Mouse (Mus musculus) hindbrain, embryonic 16.5 days (tissue): Measurements from ENCODE around the gene Klhl41. TPM values are rescaled to one million over a fixed set of nuclear protein-coding genes. Genes with fewer than 3 reads are reported as not detected.
"Not testable (repeated sequence)": the region's sequence is repeated elsewhere in the genome, so short reads cannot be mapped to it uniquely, and the experiment has no call there.

Experiments used
- ATAC-seq: fragments of 200-750 bp; cut with Nextera tagmentation; 2 replicates; pipeline ENCODE4 v1.8.0; 2017; ENCODE audit warnings: moderate TSS enrichment, moderate library complexity
- H3K27ac ChIP-seq: fragments of 300-500 bp; sonication (generic); 2 replicates; pipeline ENCODE4 v1.5.1; 2014; ENCODE audit warnings: low read depth, mild to moderate bottlenecking, control low read depth, low read length, moderate library complexity
- H3K27me3 ChIP-seq: fragments of 300-500 bp; sonication (generic); replicated peaks from 2 replicates; pipeline ENCODE4 v1.6.1; 2014; ENCODE audit warnings: low read length; ENCODE audit not compliant: control insufficient read depth, insufficient read depth
- H3K36me3 ChIP-seq: fragments of 300-500 bp; sonication (generic); 2 replicates; pipeline ENCODE4 v1.6.1; 2014; ENCODE audit warnings: mild to moderate bottlenecking, low read length, moderate library complexity, mixed read lengths; ENCODE audit not compliant: control insufficient read depth, insufficient read depth
- H3K4me1 ChIP-seq: fragments of 300-500 bp; sonication (generic); 2 replicates; pipeline ENCODE4 v1.6.1; 2014; ENCODE audit warnings: low read depth, low read length; ENCODE audit not compliant: control insufficient read depth, insufficient read depth
- H3K4me2 ChIP-seq: fragments of 300-500 bp; sonication (generic); 2 replicates; pipeline ENCODE4 v1.6.1; 2014; ENCODE audit warnings: mild to moderate bottlenecking, low read length, control low read depth, moderate library complexity
- H3K4me3 ChIP-seq: fragments of 300-500 bp; sonication (generic); 2 replicates; pipeline ENCODE4 v1.5.1; 2014; ENCODE audit warnings: mild to moderate bottlenecking, low read length, control low read depth, moderate library complexity
- H3K9ac ChIP-seq: fragments of 300-500 bp; sonication (generic); 2 replicates; pipeline ENCODE4 v1.6.1; 2014; ENCODE audit warnings: low read depth, mild to moderate bottlenecking, control low read depth, low read length, moderate library complexity
- H3K9me3 ChIP-seq: fragments of 300-500 bp; sonication (generic); 2 replicates; pipeline ENCODE4 v1.6.1; 2014; ENCODE audit warnings: mild to moderate bottlenecking, low read length, moderate library complexity; ENCODE audit not compliant: control insufficient read depth
- WGBS: fragments of 180-500 bp; shearing (Covaris S2); extraction: QIAGEN DNeasy Blood & Tissue Kit; methylation state at CpG from one replicate; pipeline ENCODE4 v1.1.7; 2014; 5-methylcytosine and 5-hydroxymethylcytosine counted together
- polyA plus RNA-seq: library from polyadenylated mRNA; unstranded; fragments of >200 nt; fragmentation: Nextera tagmentation; extraction: Ambion mirVana; gene quantifications from 2 replicates; pipeline ENCODE4 v1.2.1, GENCODE M21; 2015

Gene Klhl41
- 0.08 and 1.6 TPM in 2 replicates for polyA plus RNA-seq

DNA sequence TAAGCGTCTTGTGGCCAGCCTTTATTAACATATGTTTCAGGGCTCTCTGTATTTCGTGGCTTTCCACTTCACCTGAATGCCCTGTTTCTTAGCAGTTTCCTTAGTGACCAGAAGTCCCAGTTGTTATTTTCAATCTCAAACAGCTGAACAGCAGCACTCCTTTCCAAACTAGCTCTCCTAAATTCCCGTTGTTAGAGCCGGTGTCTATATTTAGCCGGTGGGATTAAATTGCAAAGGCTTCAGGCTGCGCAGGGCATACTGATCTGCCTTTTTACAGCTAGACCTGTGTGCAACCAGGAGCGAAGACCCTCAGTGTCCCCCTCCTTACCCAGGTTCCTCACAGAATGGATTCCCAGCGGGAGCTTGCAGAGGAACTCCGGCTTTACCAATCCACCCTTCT is at the start of gene Klhl41:
TSS of gene Klhl41 (plus strand) at position 268 of the 400 bp plus-strand sequence.
- no peak for ATAC-seq
- Histone ChIP-seq H3K36me3 (peaks cover 10% of the 10 kb centered on the region), H3K9ac (no peak within 1 kb of the TSS), H3K27ac (no peak within 1 kb of the TSS), H3K27me3 (no peaks in the 10 kb centered on the region), H3K4me2 (no peak within 1 kb of the TSS), H3K4me1 (no peaks in the 10 kb centered on the region), H3K4me3 (no peak within 1 kb of the TSS), H3K9me3 (no peaks in the 10 kb centered on the region)
- WGBS = 89% methylated on average over 9 of the region's 9 CpGs

DNA sequence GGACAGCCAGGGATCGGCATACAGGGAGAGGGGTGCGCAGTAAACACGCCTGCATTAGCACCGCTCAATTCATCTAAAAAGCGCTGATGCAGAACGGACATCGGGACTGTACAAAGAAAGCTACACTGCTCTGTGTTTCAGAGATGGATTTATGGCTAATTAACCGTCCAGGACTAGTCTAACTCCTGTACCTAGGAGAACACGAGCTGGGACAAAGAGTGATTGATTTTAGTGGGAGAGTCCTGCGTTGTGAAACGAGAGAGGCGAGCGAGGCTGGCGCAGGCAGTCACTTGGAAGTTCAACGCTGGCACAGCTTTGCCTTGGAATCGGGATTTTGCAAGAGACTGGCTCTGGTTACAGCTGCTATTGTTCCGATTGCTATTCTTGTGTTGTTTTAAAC is 40.7 kb upstream of the Klhl41 start:
- no peak overlapping the region for H3K4me2 ChIP-seq
- 61% methylated on average over 17 of the region's 17 CpGs for WGBS
- no peak overlapping the region for H3K9ac ChIP-seq
- no peak overlapping the region for H3K27ac ChIP-seq
- no peak overlapping the region for H3K4me3 ChIP-seq
- H3K4me1 ChIP-seq = no peaks in the 10 kb centered on the region
- H3K27me3 ChIP-seq = no peaks in the 10 kb centered on the region
- 0 out of 2 replicates have a peak, but pooled peaks have one; percentile 27 for ATAC-seq
- no peaks in the 10 kb centered on the region for H3K9me3 ChIP-seq
- H3K36me3 ChIP-seq = no peaks in the 10 kb centered on the region

DNA sequence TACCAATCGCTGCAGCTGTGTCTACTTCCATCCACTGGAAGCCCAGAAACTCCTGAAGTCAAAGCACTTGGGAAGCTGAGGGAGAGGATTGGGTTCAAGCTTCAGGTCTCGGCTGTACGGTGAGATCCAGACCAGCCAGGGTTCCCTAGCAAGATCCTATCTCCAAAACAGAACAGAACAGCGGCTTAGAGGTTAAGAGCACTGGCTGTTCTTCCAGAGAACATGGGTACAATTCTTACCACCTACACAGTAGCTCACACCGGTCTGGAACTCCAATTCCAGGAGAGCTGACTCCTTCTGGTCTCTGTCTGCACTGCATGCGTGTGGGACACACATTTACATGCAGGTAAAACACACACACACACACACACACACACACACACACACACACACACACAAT is 40.0 kb upstream of the Klhl41 start:
- Histone ChIP-seq H3K4me1 (no peaks in the 10 kb centered on the region), H3K27ac (no peak overlapping the region), H3K4me3 (no peak overlapping the region), H3K9ac (no peak overlapping the region), H3K9me3 (no peaks in the 10 kb centered on the region), H3K27me3 (no peaks in the 10 kb centered on the region), H3K4me2 (no peak overlapping the region), H3K36me3 (no peaks in the 10 kb centered on the region)
- 90% methylated on average over 6 of the region's 6 CpGs for WGBS
- ATAC-seq = no peak

DNA sequence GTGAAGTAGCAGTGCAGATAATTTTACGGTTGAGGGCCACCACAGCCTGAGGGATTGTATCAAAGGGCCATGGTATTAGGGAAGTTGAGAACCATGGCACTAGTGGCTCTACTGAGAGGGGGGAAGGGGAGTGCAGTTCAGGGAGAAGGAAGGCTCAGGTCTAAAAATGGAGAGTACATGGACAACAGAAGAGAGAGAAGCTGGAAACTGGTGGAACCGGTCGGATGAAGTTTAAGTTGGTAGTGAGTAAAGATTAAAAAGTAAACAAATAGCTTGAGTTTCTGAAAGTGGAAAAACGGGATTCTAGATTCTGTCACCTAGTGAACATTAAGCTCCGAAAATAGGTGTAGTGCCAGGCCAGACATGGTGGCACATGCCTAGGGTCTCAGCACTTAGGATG is 39.1 kb upstream of the Klhl41 start:
- H3K9ac ChIP-seq = no peak overlapping the region
- no peak overlapping the region for H3K4me3 ChIP-seq
- H3K4me1 ChIP-seq = no peaks in the 10 kb centered on the region
- no peak overlapping the region for H3K4me2 ChIP-seq
- no peaks in the 10 kb centered on the region for H3K36me3 ChIP-seq
- no peak for ATAC-seq
- H3K27me3 ChIP-seq = no peaks in the 10 kb centered on the region
- 94% methylated on average over 5 of the region's 5 CpGs for WGBS
- H3K27ac ChIP-seq = no peak overlapping the region
- H3K9me3 ChIP-seq = no peaks in the 10 kb centered on the region

DNA sequence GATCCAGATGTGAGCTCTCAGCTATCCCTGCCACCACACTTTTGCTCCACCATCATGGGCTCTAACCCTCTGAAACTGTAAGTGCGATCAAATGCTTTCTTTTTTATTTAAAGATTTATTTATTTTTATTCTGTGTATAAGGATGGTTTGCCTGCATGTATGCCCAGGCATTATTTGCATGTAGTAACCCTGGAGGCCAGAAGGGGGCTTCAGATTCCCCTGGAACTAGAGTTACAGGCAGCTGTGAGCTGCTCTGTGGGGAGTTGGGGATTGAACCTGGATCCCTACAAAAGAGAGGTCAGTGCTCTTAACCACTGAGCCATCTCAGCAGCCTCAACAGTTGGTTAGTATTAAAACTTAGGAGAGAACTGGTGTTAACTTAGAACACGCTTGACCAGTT is 38.5 kb upstream of the Klhl41 start:
- no peak overlapping the region for H3K27ac ChIP-seq
- H3K4me2 ChIP-seq = no peak overlapping the region
- no peak for ATAC-seq
- H3K4me1 ChIP-seq = no peaks in the 10 kb centered on the region
- no peak overlapping the region for H3K4me3 ChIP-seq
- H3K9me3 ChIP-seq = no peaks in the 10 kb centered on the region
- H3K27me3 ChIP-seq = no peaks in the 10 kb centered on the region
- H3K9ac ChIP-seq = no peak overlapping the region
- H3K36me3 ChIP-seq = no peaks in the 10 kb centered on the region
- 94% methylated on average over 2 of the region's 2 CpGs for WGBS

DNA sequence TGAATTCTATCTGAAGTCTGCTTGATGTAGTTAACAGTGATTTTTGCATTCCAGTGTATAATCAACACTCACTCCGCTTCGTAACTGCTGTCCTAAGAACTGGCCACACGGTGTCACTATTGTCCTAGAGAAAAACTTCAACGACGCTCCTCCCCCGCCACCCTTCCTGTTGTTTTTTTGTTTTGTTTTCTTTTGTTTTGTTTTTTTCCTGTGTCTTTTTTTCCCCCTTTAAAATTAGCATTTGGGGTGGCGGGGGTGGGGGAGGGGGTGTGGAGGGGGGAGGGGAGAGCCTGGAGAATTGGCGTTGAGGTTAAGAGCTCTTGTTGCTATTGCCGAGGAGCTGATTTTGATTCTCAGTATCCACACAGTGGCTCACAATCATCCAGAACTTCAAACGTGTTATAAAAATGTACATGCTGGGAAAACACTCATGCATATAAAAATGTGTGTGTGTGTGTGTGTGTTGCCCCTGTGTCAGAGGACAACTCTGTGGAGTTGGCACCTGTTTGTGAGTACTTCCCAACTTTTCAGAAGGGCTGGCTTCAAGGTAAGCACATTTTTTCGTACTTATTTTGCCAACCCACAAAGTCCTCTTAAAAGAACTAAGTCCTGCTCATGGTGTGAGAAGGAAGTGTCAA is 34.7 kb upstream of the Klhl41 start:
- Histone ChIP-seq H3K4me2 (peak overlapping the region; percentile 56), H3K9me3 (no peaks in the 10 kb centered on the region), H3K36me3 (no peaks in the 10 kb centered on the region), H3K9ac (peak overlapping the region; percentile 46; the same call in 1 of the 2 replicates), H3K4me1 (no peaks in the 10 kb centered on the region), H3K27me3 (no peaks in the 10 kb centered on the region), H3K4me3 (peak overlapping the region; percentile 32), H3K27ac (no peak overlapping the region)
- WGBS = 10% methylated on average over 11 of the region's 11 CpGs
- no peak; the same call in none of the 2 replicates for ATAC-seq

DNA sequence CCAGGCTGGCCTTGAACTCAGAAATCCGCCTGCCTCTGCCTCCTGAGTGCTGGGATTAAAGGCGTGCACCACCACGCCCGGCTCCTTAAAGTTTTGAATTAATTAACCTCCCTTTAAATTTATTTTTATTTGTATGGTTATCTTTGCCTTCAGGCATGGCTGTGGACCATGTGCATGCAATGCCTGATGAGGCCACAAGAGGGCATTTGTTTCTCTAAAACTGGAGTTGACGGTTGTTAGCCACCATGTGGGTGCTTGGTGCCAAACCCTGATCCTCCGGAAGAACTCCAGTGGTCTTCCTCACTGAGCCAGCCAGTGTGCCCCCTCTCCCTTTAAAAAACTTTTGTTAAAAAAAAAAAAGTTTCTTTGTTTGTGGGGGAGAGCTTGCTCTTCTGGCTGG is 34.1 kb upstream of the Klhl41 start:
- Histone ChIP-seq H3K4me1 (no peaks in the 10 kb centered on the region), H3K27me3 (no peaks in the 10 kb centered on the region), H3K9ac (no peak overlapping the region), H3K36me3 (no peaks in the 10 kb centered on the region), H3K4me2 (no peak overlapping the region), H3K4me3 (no peak overlapping the region), H3K27ac (no peak overlapping the region), H3K9me3 (no peaks in the 10 kb centered on the region)
- WGBS = 79% methylated on average over 6 of the region's 6 CpGs
- ATAC-seq = no peak

DNA sequence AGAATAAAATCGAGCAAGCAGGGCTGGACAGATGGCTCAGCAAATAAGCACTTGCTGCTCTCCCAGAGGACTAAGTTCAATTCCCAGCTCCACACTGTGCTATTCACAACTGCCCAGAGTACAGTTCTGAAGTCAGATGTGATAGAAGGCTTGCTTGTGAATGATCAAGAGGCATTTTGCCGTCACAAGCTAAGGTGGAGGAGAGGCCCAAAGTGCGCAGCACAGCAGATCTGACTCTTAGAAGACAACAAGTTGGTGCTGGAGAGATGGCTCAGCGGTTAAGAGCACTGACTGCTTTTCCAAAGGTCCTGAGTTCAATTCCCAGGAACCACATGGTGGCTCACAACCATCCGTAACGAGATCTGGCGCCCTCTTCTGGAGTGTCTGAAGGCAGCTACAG is 31.9 kb upstream of the Klhl41 start:
- H3K4me2 ChIP-seq, H3K9me3 ChIP-seq, H3K4me1 ChIP-seq, H3K9ac ChIP-seq, H3K27ac ChIP-seq, H3K4me3 ChIP-seq, H3K27me3 ChIP-seq, H3K36me3 ChIP-seq, ATAC-seq: not testable (repeated sequence)
- 73% methylated on average over 7 of the region's 7 CpGs for WGBS

DNA sequence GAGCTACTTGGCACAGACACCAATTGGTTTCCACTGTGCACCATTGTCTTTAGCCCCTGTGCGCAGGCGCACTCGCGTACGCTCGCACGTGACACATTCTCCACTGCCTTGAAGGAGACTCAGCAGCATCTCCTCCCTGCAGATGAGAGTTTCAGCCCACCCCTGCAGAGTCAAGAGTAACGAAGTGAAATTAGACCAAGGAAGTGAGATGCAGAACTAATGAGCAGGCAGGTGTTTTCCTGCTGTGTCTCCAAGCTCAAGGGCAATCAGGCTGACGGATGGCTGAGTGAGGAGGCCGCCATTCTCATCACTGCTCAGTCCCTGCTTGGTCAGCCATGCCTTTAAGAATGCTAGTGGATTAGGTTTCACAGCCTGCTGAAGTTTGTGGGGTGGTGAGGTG is 29.8 kb upstream of the Klhl41 start:
- H3K4me3 ChIP-seq = no peak overlapping the region
- H3K27me3 ChIP-seq = no peaks in the 10 kb centered on the region
- peak overlapping the region; percentile 17; the same call in 1 of the 2 replicates for H3K9ac ChIP-seq
- peak overlapping the region; percentile 38 for H3K4me2 ChIP-seq
- H3K27ac ChIP-seq = peak overlapping the region; percentile 12; the same call in 1 of the 2 replicates
- H3K9me3 ChIP-seq = no peaks in the 10 kb centered on the region
- no peaks in the 10 kb centered on the region for H3K36me3 ChIP-seq
- ATAC-seq = peak; percentile 81
- no peaks in the 10 kb centered on the region for H3K4me1 ChIP-seq
- WGBS = 45% methylated on average over 10 of the region's 10 CpGs
